In genomic region chr1:127192396-127192795, GRCm38 (mm10) we compare ENCODE assay signal across 20 mouse cellular contexts.
"Had no signal": no experiment of that assay in that cellular context is flagged by ENCODE, and none has a peak within 500 bp of the region (broad histone marks: within the 10 kb centered on the region; RNA-seq: fewer than 3 reads in every experiment).

No protein-coding gene starts in this region.

- ATAC-seq: lung, postnatal 0 days; midbrain, embryonic 13.5 days; midbrain, embryonic 15.5 days had no signal

- H3K4me1 ChIP-seq: lung, embryonic 15.5 days; midbrain, embryonic 13.5 days; midbrain, embryonic 15.5 days; neural tube, embryonic 13.5 days; neural tube, embryonic 15.5 days; stomach, embryonic 15.5 days had no signal

- H3K27ac ChIP-seq: lung, embryonic 15.5 days; macrophage; midbrain, embryonic 13.5 days; midbrain, embryonic 15.5 days; neural tube, embryonic 13.5 days; neural tube, embryonic 15.5 days; stomach, embryonic 15.5 days; stomach, postnatal 0 days had no signal

- H3K9me3 ChIP-seq: lung, embryonic 15.5 days; midbrain, embryonic 13.5 days; midbrain, embryonic 15.5 days; neural tube, embryonic 13.5 days; neural tube, embryonic 15.5 days; stomach, embryonic 15.5 days had no signal

- H3K4me3 ChIP-seq: lung, embryonic 15.5 days; midbrain, embryonic 13.5 days; midbrain, embryonic 15.5 days; myocyte; neural tube, embryonic 13.5 days; neural tube, embryonic 15.5 days; stomach, embryonic 15.5 days had no signal

- H3K36me3 ChIP-seq: lung, embryonic 15.5 days; midbrain, embryonic 13.5 days; midbrain, embryonic 15.5 days; neural tube, embryonic 13.5 days; neural tube, embryonic 15.5 days; stomach, embryonic 15.5 days had no signal

- DNase-seq: lung, adult 2 months; lung, postnatal 14 days; lung, postnatal 36 days; retina, postnatal 1 day; right cerebral cortex, adult 18-20 months; right cerebral cortex, postnatal 14 days; thymus, adult 2 months; thymus, postnatal 25 days; thymus, postnatal 4 days had no signal

- H3K4me2 ChIP-seq: lung, embryonic 15.5 days; midbrain, embryonic 11.5 days; midbrain, embryonic 13.5 days; midbrain, embryonic 15.5 days; neural tube, embryonic 13.5 days; neural tube, embryonic 15.5 days; stomach, embryonic 15.5 days had no signal

- H3K9ac ChIP-seq: lung, embryonic 15.5 days; midbrain, embryonic 13.5 days; midbrain, embryonic 15.5 days; neural tube, embryonic 13.5 days; neural tube, embryonic 15.5 days; stomach, embryonic 15.5 days had no signal

- H3K27me3 ChIP-seq: lung, embryonic 15.5 days; midbrain, embryonic 13.5 days; midbrain, embryonic 15.5 days; neural tube, embryonic 13.5 days; neural tube, embryonic 15.5 days; stomach, embryonic 15.5 days had no signal
